Mouse (Mus musculus) splenic B cell, adult 2 months (primary cell): ENCODE data around the gene Wfdc18.

Experiments used
- DNase-seq: peaks from one replicate; pipeline ENCODE4 v3.0.0-alpha.2; 2011; ENCODE audit warnings: low read depth, low spot score
- H3K27me3 ChIP-seq: 2 replicates; pipeline ENCODE4 v1.6.1; 2012; ENCODE audit warnings: mild to moderate bottlenecking, low read length, moderate library complexity, mixed read lengths; ENCODE audit not compliant: control insufficient read depth, poor library complexity, insufficient read depth, severe bottlenecking
- H3K36me3 ChIP-seq: 2 replicates; pipeline ENCODE4 v1.6.1; 2012; ENCODE audit warnings: mild to moderate bottlenecking, low read length, moderate library complexity, mixed read lengths; ENCODE audit not compliant: control insufficient read depth, poor library complexity, insufficient read depth, severe bottlenecking

Wfdc18 gene

GRCm38 (mm10) chr11:83733071-83733640 is 24.3 kb downstream of the Wfdc18 start:
- Histone ChIP-seq H3K27me3 (no peaks in the 10 kb centered on the region), H3K36me3 (no peaks in the 10 kb centered on the region)
- DNase-seq, result peak; percentile 87

GRCm38 (mm10) chr11:83734215-83734614 is 25.4 kb downstream of the Wfdc18 start:
- peak; percentile 33 for DNase-seq
- no peaks in the 10 kb centered on the region for H3K36me3 ChIP-seq
- H3K27me3 ChIP-seq, result no peaks in the 10 kb centered on the region

GRCm38 (mm10) chr11:83735881-83736280 is 27.1 kb downstream of the Wfdc18 start:
- no peaks in the 10 kb centered on the region for H3K36me3 ChIP-seq
- no peaks in the 10 kb centered on the region for H3K27me3 ChIP-seq
- no peak for DNase-seq

- peak; percentile 93 for DNase-seq
- Histone ChIP-seq H3K27me3 (no peaks in the 10 kb centered on the region), H3K36me3 (no peaks in the 10 kb centered on the region)
Measured at GRCm38 (mm10) chr11:83737109-83737558, 28.3 kb downstream of the Wfdc18 start.

GRCm38 (mm10) chr11:83739241-83739640 is 30.4 kb downstream of the Wfdc18 start:
- Histone ChIP-seq H3K27me3 (no peaks in the 10 kb centered on the region), H3K36me3 (no peaks in the 10 kb centered on the region)
- peak; percentile 87 for DNase-seq

- Histone ChIP-seq H3K27me3 (no peaks in the 10 kb centered on the region), H3K36me3 (no peaks in the 10 kb centered on the region)
- DNase-seq, result no peak
Measured at GRCm38 (mm10) chr11:83740443-83740991, 31.7 kb downstream of the Wfdc18 start.

- Histone ChIP-seq H3K27me3 (no peaks in the 10 kb centered on the region), H3K36me3 (no peaks in the 10 kb centered on the region)
- DNase-seq, result no peak
Measured at GRCm38 (mm10) chr11:83741841-83742240, 33.0 kb downstream of the Wfdc18 start.

- peak; percentile 76 for DNase-seq
- no peaks in the 10 kb centered on the region for H3K36me3 ChIP-seq
- H3K27me3 ChIP-seq, result no peaks in the 10 kb centered on the region
Measured at GRCm38 (mm10) chr11:83742731-83743355, 34.0 kb downstream of the Wfdc18 start.

GRCm38 (mm10) chr11:83743525-83743924 is 34.7 kb downstream of the Wfdc18 start:
- no peak for DNase-seq
- Histone ChIP-seq H3K27me3 (no peaks in the 10 kb centered on the region), H3K36me3 (no peaks in the 10 kb centered on the region)

- DNase-seq, result peak; percentile 92
- H3K27me3 ChIP-seq, result no peaks in the 10 kb centered on the region
- no peaks in the 10 kb centered on the region for H3K36me3 ChIP-seq
Measured at GRCm38 (mm10) chr11:83746152-83746551, 37.3 kb downstream of the Wfdc18 start.

- Histone ChIP-seq H3K36me3 (no peaks in the 10 kb centered on the region), H3K27me3 (no peaks in the 10 kb centered on the region)
- no peak for DNase-seq
Measured at GRCm38 (mm10) chr11:83746681-83747080, 37.9 kb downstream of the Wfdc18 start, which contains the start of gene Wfdc21. Gene Wfdc21 (plus strand): TSS chr11:83746940.

GRCm38 (mm10) chr11:83747376-83748265 is 38.8 kb downstream of the Wfdc18 start:
- Histone ChIP-seq H3K27me3 (no peaks in the 10 kb centered on the region), H3K36me3 (no peaks in the 10 kb centered on the region)
- DNase-seq, result no peak

GRCm38 (mm10) chr11:83753581-83754181 is 44.9 kb downstream of the Wfdc18 start, which contains the start of gene Heatr6:
Gene Heatr6 (plus strand): TSS chr11:83753696.
- Histone ChIP-seq H3K27me3 (no peaks in the 10 kb centered on the region), H3K36me3 (peaks cover 15% of the 10 kb centered on the region)
- DNase-seq, result peak; percentile 89

- no peak for DNase-seq
- Histone ChIP-seq H3K27me3 (no peaks in the 10 kb centered on the region), H3K36me3 (peaks cover 19% of the 10 kb centered on the region)
Measured at GRCm38 (mm10) chr11:83754227-83754626, 45.4 kb downstream of the Wfdc18 start.
